Mouse (Mus musculus): ENCODE data around the gene Cdk4. TPM values are rescaled to one million over a fixed set of nuclear protein-coding genes. Genes with fewer than 3 reads are reported as not detected.
"Not testable (repeated sequence)": the region's sequence is repeated elsewhere in the genome, so short reads cannot be mapped to it uniquely, and the experiment has no call there.

The Cdk4 gene
- polyA plus RNA-seq, 1 experiment from 2014 or later, result 2,431 TPM

DNA sequence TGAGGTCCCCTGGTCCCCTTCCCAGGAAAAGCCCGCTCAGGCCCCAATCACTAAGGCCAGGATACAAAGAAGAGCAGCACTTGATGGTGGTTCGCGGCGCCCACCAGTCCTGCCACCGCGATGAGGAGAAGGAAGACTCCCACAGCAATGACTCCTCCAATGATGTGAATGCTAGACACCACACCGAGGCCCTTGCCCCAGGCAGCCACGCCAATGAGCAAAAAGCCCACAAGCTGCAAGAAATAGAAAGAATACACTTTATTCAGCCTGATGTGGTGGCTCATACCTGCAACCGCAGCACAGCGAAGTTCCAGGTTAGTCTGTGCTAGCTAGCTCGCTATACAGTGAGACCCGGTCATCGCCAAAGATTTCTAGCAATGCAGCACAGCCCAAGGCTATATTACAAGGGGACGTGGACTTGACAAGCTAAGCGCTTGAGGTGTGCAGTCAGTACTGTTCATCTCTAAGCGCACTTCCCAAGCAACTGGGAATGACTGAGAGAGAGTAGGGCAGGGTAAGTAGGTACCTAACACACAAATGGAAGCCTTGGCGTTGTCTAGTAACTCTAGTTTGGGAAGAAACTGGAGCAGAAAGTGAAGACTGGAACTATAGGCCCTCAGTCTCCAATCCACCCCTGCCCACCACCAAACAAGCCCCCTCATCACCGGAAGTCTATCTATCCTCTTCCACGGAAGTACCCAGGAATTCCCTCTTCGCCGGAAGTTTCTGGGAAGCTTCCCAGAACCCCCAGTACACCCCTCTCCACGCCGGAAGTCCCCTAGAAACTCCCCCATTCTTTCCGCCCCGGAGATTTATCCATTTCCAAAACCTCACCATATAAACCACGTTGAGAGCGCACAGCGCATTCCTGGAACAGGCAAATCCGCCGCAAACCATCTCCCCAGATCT lies 6.2 kb downstream of the Cdk4 start:
- Histone ChIP-seq H3K9me3 (no peaks in the 10 kb centered on the region), H3K36me3 (replicated peaks) (peaks cover 41% of the 10 kb centered on the region), H3K27ac (peak overlapping the region; percentile 96), H3K4me1 (peaks cover 46% of the 10 kb centered on the region), H3K27me3 (no peaks in the 10 kb centered on the region), H3K4me2 (peak overlapping the region; percentile 97), H3K4me3 (replicated peaks) (peak overlapping the region; percentile 62), H3K9ac (peak overlapping the region; percentile 80)
- ATAC-seq (ENCODE audit: low FRiP score), result peak; percentile 69
- 7% methylated on average over 30 of the region's 30 CpGs for WGBS

DNA sequence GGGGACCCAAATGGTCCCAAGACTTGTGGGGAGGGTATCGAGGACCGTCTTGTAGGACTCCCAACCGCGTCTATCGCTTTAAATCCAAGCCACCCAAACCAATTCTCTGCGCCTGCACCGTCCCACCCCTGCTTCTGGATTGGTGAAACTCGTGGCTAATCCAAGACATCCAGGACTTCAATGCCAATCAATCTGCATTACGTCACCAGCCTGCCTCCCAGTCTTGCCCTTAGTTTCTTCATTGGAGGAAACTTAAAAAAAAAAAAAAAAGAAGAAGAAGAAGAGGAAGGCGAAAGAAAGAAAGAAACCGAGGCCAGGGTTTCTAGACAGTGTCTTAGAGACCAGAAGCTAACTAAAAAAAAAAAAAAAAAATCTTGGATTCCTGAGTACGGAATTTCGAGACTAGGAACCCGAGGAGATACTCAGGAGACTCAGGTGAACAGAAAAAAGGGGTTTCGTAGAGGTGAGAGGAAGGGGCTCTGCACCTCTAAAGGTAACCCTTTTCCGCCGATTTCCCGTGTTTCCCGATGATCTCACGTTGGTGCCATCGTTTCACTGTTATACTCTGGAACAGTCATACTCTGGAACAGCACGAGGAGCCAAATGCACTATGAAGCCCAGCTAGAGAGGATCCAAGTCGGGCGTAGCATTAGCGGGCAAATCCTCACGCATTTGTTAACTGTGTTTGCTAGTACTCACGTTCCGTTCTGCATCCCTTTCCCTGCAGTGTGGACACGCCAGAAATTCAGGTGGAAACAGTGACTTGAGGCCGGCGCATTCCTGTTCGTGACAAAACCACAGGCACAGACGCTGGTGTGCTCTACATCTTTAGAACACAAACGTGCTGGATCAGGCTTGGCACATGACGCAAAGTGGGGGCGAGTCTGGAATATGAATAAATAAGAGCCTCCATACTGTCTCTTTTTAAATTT lies 7.1 kb downstream of the Cdk4 start, which contains the start of gene Tspan31:
TSS of gene Tspan31 (minus strand) at position 75 of the 932 bp plus-strand sequence.
- Histone ChIP-seq H3K9ac (peak within 1 kb of the TSS; percentile 80), H3K36me3 (replicated peaks) (peaks cover 32% of the 10 kb centered on the region), H3K27me3 (no peaks in the 10 kb centered on the region; the same call in 1 of the 2 replicates), H3K4me1 (peaks cover 37% of the 10 kb centered on the region), H3K4me3 (replicated peaks) (peak within 1 kb of the TSS; percentile 62), H3K9me3 (no peaks in the 10 kb centered on the region), H3K27ac (peak within 1 kb of the TSS; percentile 96), H3K4me2 (peak within 1 kb of the TSS; percentile 97)
- WGBS, result 3% methylated on average over 36 of the region's 36 CpGs
- peak; percentile 90 for ATAC-seq (ENCODE audit: low FRiP score)

DNA sequence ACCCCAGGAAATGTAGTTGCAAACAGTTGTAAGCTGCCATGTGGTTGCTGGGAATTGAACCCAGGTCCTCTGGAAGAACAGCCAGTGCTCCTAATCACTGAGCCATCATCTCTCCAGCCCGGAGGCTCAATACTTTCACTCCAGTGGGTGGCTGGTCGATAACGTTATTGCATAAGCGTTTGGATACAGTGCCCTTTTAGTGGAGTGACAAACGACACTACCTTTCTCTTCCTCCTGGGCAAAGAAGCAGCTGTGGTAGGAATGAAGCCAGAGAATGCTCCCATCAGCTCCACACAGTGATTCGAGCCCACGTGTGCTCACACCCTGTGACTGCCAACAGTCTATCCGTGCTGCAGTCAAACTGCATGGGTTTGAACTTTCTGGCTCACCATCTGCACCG lies 7.9 kb downstream of the Cdk4 start:
- no peaks in the 10 kb centered on the region for H3K9me3 ChIP-seq
- no peaks in the 10 kb centered on the region; the same call in 1 of the 2 replicates for H3K27me3 ChIP-seq
- WGBS, result 81% methylated on average over 9 of the region's 9 CpGs
- peak overlapping the region; percentile 97 for H3K4me2 ChIP-seq
- H3K36me3 ChIP-seq (replicated peaks), result peaks cover 24% of the 10 kb centered on the region
- H3K9ac ChIP-seq, result peak overlapping the region; percentile 72
- H3K27ac ChIP-seq, result no peak overlapping the region; the same call in 1 of the 2 replicates
- H3K4me3 ChIP-seq (replicated peaks), result peak overlapping the region; percentile 62
- no peak for ATAC-seq (ENCODE audit: low FRiP score)
- peaks cover 33% of the 10 kb centered on the region for H3K4me1 ChIP-seq

DNA sequence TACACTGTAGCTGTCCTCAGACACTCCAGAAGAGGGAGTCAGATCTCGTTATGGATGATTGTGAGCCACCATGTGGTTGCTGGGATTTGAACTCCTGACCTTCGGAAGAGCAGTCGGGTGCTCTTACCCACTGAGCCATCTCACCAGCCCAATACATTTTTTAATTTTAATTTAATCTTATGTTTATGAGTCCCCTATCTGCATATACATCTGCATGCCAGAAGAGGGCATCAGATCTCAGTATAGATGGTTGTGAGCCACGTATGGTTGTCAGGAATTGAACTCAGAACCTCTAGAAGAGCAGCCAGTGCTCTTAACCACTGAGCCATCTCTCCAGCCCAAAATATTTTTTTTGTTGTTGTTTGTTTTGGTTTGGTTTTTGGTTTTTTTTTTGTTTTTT lies 8.9 kb downstream of the Cdk4 start:
- WGBS, result 85% methylated on average over 4 of the region's 4 CpGs
- not testable (repeated sequence) for ATAC-seq (ENCODE audit: low FRiP score); H3K4me2 ChIP-seq; H3K27ac ChIP-seq; H3K27me3 ChIP-seq; H3K4me3 ChIP-seq (replicated peaks); H3K9me3 ChIP-seq; H3K9ac ChIP-seq
- peaks cover 13% of the 10 kb centered on the region for H3K36me3 ChIP-seq (replicated peaks)
- peaks cover 29% of the 10 kb centered on the region for H3K4me1 ChIP-seq

DNA sequence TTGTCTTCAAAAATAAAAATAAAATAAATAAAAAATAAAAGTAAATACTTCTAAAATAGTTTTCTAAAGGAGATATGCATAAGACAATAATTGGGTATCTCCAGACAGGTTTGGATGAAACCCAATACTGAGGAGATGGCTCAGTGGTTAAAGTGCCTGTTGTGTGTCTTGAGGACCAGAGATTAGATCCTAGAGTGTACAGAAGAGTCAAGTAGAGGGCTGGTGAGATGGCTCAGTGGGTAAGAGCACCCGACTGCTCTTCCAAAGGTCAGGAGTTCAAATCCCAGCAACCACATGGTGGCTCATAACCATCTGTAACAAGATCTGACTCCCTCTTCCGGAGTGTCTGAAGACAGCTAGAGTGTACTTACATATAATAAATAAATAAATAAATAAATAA lies 9.6 kb downstream of the Cdk4 start:
- peaks cover 33% of the 10 kb centered on the region for H3K4me1 ChIP-seq
- not testable (repeated sequence) for H3K4me2 ChIP-seq; ATAC-seq (ENCODE audit: low FRiP score); H3K9me3 ChIP-seq; H3K9ac ChIP-seq; H3K4me3 ChIP-seq (replicated peaks); H3K36me3 ChIP-seq (replicated peaks); H3K27ac ChIP-seq
- WGBS, result 88% methylated on average over 2 of the region's 2 CpGs
- H3K27me3 ChIP-seq, result peaks cover 13% of the 10 kb centered on the region

DNA sequence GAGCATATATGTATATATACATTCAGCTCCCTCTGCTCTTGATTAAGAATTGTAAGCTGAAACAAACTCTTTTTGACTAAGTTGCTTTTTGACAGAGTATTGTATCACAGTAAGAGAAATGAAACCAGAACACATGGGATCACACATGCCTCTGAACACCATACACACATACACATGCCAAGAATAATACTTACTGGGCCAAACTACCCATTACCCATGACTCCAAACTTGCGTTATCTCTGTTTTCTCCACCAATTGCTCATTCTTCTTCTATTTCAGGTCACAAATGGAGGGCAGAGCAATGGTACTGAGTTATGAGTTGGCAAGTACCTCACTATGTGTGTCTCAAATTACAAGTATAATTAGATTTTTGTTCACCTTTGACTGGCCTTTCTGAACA lies 10.6 kb downstream of the Cdk4 start:
- Histone ChIP-seq H3K9me3 (no peaks in the 10 kb centered on the region), H3K27ac (no peak overlapping the region), H3K4me1 (peaks cover 28% of the 10 kb centered on the region), H3K4me2 (no peak overlapping the region), H3K36me3 (replicated peaks) (no peaks in the 10 kb centered on the region), H3K4me3 (replicated peaks) (no peak overlapping the region), H3K9ac (no peak overlapping the region), H3K27me3 (peaks cover 19% of the 10 kb centered on the region)
- no peak for ATAC-seq (ENCODE audit: low FRiP score)
- WGBS, result 94% methylated on average over 1 of the region's 1 CpGs

DNA sequence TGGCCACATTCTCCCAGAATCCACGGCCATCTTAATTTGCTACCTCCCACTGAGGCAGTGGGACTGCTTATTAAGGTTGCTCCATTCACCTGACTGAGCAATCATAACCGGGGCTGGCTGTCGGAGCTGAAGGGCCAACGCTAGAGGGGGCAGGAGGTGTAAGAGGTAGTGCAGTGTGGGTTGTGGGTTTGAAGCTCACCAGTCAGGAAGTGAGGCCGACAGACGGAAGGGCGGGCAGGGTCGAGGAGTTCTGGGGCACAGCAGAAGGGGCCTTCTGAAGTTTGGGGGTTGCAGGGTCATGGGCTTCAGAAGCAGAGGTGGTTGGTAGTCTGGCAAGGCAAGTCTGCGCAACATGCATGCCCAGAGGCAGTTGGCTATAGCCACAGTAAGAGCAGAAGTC lies 11.7 kb downstream of the Cdk4 start, which contains the start of gene Agap2:
TSS of gene Agap2 (plus strand) at position 205 of the 400 bp plus-strand sequence.
- H3K27ac ChIP-seq, result no peak within 1 kb of the TSS
- H3K4me2 ChIP-seq, result no peak within 1 kb of the TSS
- H3K36me3 ChIP-seq (replicated peaks), result no peaks in the 10 kb centered on the region
- peaks cover 30% of the 10 kb centered on the region for H3K27me3 ChIP-seq
- no peak within 1 kb of the TSS for H3K9ac ChIP-seq
- WGBS, result 71% methylated on average over 9 of the region's 9 CpGs
- H3K9me3 ChIP-seq, result no peaks in the 10 kb centered on the region
- no peak for ATAC-seq (ENCODE audit: low FRiP score)
- no peak within 1 kb of the TSS for H3K4me3 ChIP-seq (replicated peaks)
- H3K4me1 ChIP-seq, result peaks cover 32% of the 10 kb centered on the region

DNA sequence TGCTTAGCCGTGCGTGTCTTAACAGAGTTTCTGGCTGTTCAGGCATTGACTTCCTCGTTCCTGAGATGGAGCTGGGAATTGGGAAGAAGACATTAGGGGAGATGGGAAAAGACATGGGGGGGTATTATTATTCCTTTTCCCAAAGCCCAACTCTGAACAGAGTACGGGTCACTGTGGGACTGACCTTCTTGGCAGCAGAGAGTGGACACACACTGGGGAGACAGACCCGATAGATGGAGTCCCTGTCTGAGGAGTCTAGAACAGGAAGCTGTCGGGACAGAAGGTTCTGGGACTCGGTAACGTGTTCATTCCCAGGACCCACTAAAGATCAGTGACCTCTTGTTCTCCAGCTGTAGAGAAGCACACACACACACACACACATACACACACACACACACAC lies 12.3 kb downstream of the Cdk4 start:
- H3K4me2 ChIP-seq, result no peak overlapping the region
- peaks cover 36% of the 10 kb centered on the region for H3K27me3 ChIP-seq
- no peak overlapping the region for H3K4me3 ChIP-seq (replicated peaks)
- H3K9me3 ChIP-seq, result no peaks in the 10 kb centered on the region
- H3K27ac ChIP-seq, result no peak overlapping the region
- peaks cover 37% of the 10 kb centered on the region for H3K4me1 ChIP-seq
- no peak for ATAC-seq (ENCODE audit: low FRiP score)
- no peak overlapping the region for H3K9ac ChIP-seq
- 81% methylated on average over 8 of the region's 8 CpGs for WGBS
- no peaks in the 10 kb centered on the region for H3K36me3 ChIP-seq (replicated peaks)

DNA sequence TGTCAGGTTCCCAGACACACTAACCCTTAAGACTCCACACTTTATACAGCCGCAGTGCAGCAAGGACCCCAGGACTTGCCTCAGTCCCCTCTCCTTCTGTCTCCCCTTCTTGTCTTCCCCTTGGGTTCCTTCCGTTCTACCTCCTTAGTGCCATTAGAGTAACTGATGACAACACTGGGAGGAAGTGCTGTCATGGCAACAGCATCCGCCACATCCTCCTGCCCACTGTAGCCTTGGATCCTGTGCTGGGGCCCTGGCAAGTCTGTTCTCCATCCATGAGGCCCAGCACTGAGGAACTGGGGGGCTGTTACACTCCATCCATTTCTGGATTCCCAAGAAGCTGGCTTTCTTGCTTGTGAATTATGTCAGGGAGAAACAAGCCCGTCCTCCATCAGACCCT lies 12.7 kb downstream of the Cdk4 start:
- ATAC-seq (ENCODE audit: low FRiP score), result no peak
- H3K27ac ChIP-seq, result no peak overlapping the region
- no peak overlapping the region for H3K4me2 ChIP-seq
- H3K4me1 ChIP-seq, result peaks cover 37% of the 10 kb centered on the region
- no peak overlapping the region for H3K9ac ChIP-seq
- H3K4me3 ChIP-seq (replicated peaks), result no peak overlapping the region
- 58% methylated on average over 4 of the region's 4 CpGs for whole genome bisulfite sequencing
- no peaks in the 10 kb centered on the region for H3K36me3 ChIP-seq (replicated peaks)
- H3K9me3 ChIP-seq, result no peaks in the 10 kb centered on the region
- peaks cover 40% of the 10 kb centered on the region for H3K27me3 ChIP-seq

DNA sequence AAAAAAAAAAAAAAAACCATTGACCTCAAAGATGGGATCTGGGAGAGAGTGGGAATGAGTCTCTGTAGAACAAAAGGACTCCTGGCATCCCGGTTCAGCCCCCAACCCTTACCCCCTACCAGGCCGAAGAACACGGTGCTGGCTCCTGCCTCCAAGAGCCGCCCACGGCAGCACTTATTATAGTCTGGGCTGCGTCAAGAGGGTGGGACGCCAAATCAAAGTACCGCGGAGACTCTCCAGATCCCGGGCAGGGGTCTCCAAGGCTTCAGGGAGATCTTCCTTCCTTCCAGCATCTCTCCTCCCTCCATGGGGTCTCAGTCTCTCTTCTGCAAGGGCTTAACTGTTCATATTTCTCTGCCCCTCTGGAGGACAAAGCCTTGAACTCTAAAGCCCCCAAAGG lies 14.2 kb downstream of the Cdk4 start:
- peaks cover 54% of the 10 kb centered on the region for H3K27me3 ChIP-seq

DNA sequence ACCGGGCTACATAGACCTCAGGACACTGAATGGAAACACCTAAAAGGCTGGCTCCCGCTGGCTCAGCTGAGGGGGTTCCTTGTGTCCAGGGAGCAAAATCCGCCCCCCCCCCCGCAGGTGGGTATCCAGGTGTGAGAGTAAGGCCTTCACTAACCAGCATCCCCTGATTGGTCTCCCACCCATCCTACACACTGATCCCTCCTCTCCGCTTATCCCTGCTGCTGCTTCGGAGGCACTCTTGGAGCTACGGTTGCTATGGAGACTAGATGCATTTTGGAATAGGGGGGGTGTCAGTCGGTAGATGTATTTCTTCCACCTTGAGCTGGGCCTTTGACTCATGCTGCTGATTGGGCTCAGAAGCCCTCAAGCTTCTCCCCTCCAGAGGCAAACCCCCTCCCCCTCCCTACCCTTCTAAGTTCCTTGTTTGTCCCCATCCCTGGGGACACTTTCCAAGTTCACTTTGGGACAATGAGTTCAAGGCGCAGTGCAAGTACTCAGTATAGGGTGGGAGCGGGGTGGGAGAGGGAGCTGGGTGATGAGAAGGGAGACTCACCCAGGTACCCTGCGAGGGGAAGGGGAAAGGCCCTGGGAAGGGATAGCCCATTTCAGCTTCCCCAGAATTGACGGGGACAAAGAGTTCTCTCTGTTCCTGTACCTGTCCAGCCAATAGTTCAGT lies 14.8 kb downstream of the Cdk4 start:
- peaks cover 61% of the 10 kb centered on the region for H3K27me3 ChIP-seq
- peak overlapping the region; percentile 100 for H3K4me2 ChIP-seq
- peak overlapping the region; percentile 36 for H3K9ac ChIP-seq
- H3K4me1 ChIP-seq, result peaks cover 48% of the 10 kb centered on the region
- H3K9me3 ChIP-seq, result no peaks in the 10 kb centered on the region
- WGBS, result 3% methylated on average over 12 of the region's 12 CpGs
- peak overlapping the region; percentile 50; the same call in 1 of the 2 replicates for H3K27ac ChIP-seq
- peak overlapping the region; percentile 75 for H3K4me3 ChIP-seq (replicated peaks)
- peak; percentile 37 for ATAC-seq (ENCODE audit: low FRiP score)
- H3K36me3 ChIP-seq (replicated peaks), result no peaks in the 10 kb centered on the region

More for the DNA sequence above, 14.2 kb downstream of the Cdk4 start:
- no peak for ATAC-seq (ENCODE audit: low FRiP score)
- Histone ChIP-seq H3K4me1 (peaks cover 47% of the 10 kb centered on the region), H3K4me2 (peak overlapping the region; percentile 100), H3K9me3 (no peaks in the 10 kb centered on the region), H3K9ac (peak overlapping the region; percentile 36), H3K27ac (no peak overlapping the region), H3K4me3 (replicated peaks) (peak overlapping the region; percentile 7; the same call in 1 of the 2 replicates), H3K36me3 (replicated peaks) (no peaks in the 10 kb centered on the region)
- 3% methylated on average over 10 of the region's 10 CpGs for WGBS

Measured in forebrain, embryonic 12.5 days (tissue).